Mouse (Mus musculus) liver, embryonic 15.5 days (tissue): ENCODE measurements around the gene Palm2. TPM values are rescaled to one million over a fixed set of nuclear protein-coding genes. Genes with fewer than 3 reads are reported as not detected.

Experiments used
- ATAC-seq: fragments of 200-750 bp; cut with Nextera tagmentation; 2 replicates; pipeline ENCODE4 v1.8.0; 2017; ENCODE audit warnings: moderate number of reproducible peaks, mild to moderate bottlenecking, moderate library complexity; ENCODE audit not compliant: insufficient read depth
- H3K27ac ChIP-seq: fragments of 300-500 bp; sonication (generic); replicated peaks from 2 replicates; pipeline ENCODE4 v1.5.1; 2015; ENCODE audit warnings: mild to moderate bottlenecking, inconsistent platforms
- H3K27me3 ChIP-seq: fragments of 300-500 bp; sonication (generic); 2 replicates; pipeline ENCODE4 v1.6.1; 2015; ENCODE audit warnings: mild to moderate bottlenecking, inconsistent platforms
- H3K36me3 ChIP-seq: fragments of 300-500 bp; sonication (generic); replicated peaks from 2 replicates; pipeline ENCODE4 v1.6.1; 2015; ENCODE audit warnings: moderate library complexity, mild to moderate bottlenecking, inconsistent platforms
- H3K4me1 ChIP-seq: fragments of 300-500 bp; sonication (generic); replicated peaks from 2 replicates; pipeline ENCODE4 v1.6.1; 2015; ENCODE audit warnings: inconsistent platforms
- H3K4me2 ChIP-seq: fragments of 300-500 bp; sonication (generic); 2 replicates; pipeline ENCODE4 v1.6.1; 2015; ENCODE audit warnings: moderate library complexity, mild to moderate bottlenecking, inconsistent platforms
- H3K4me3 ChIP-seq: fragments of 300-500 bp; sonication (generic); replicated peaks from 2 replicates; pipeline ENCODE4 v1.5.1; 2015; ENCODE audit warnings: mild to moderate bottlenecking, inconsistent platforms
- H3K9ac ChIP-seq: fragments of 300-500 bp; sonication (generic); 2 replicates; pipeline ENCODE4 v1.6.1; 2015; ENCODE audit warnings: moderate library complexity, mild to moderate bottlenecking, inconsistent platforms
- H3K9me3 ChIP-seq: fragments of 300-500 bp; sonication (generic); replicated peaks from 2 replicates; pipeline ENCODE4 v1.6.1; 2016; ENCODE audit warnings: inconsistent platforms
- WGBS: fragments of 180-500 bp; shearing (Covaris S2); methylation state at CpG from one replicate; pipeline ENCODE4 v1.1.7; 2015; ENCODE audit warnings: mixed read lengths; ENCODE audit not compliant: insufficient replicate concordance; 5-methylcytosine and 5-hydroxymethylcytosine counted together
- polyA plus RNA-seq: library from polyadenylated mRNA; unstranded; fragments of >200 nt; fragmentation: Nextera tagmentation; extraction: Ambion mirVana; gene quantifications from 2 replicates; pipeline ENCODE4 v1.2.1, GENCODE M21; 2015

Gene Palm2
- polyA plus RNA-seq, 1 experiment from 2014 or later = 0.16 TPM

- Histone ChIP-seq H3K4me2 (no peak overlapping the region), H3K27me3 (no peaks in the 10 kb centered on the region), H3K9ac (no peak overlapping the region), H3K9me3 (no peaks in the 10 kb centered on the region), H3K36me3 (no peaks in the 10 kb centered on the region), H3K27ac (no peak overlapping the region), H3K4me3 (no peak overlapping the region), H3K4me1 (no peaks in the 10 kb centered on the region)
- WGBS = 59% methylated on average over 12 of the region's 12 CpGs
- ATAC-seq = no peak
Measured at GRCm38 (mm10) chr4:57684676-57685215, 250.7 kb downstream of the Palm2 start.

- no peak overlapping the region for H3K27ac ChIP-seq
- no peaks in the 10 kb centered on the region for H3K27me3 ChIP-seq
- no peak overlapping the region for H3K4me2 ChIP-seq
- no peaks in the 10 kb centered on the region for H3K9me3 ChIP-seq
- H3K4me1 ChIP-seq = no peaks in the 10 kb centered on the region
- 61% methylated on average over 3 of the region's 3 CpGs for WGBS
- ATAC-seq = no peak
- no peak overlapping the region for H3K4me3 ChIP-seq
- no peak overlapping the region for H3K9ac ChIP-seq
- H3K36me3 ChIP-seq = no peaks in the 10 kb centered on the region
Measured at GRCm38 (mm10) chr4:57686736-57687135, 252.7 kb downstream of the Palm2 start.

DNA sequence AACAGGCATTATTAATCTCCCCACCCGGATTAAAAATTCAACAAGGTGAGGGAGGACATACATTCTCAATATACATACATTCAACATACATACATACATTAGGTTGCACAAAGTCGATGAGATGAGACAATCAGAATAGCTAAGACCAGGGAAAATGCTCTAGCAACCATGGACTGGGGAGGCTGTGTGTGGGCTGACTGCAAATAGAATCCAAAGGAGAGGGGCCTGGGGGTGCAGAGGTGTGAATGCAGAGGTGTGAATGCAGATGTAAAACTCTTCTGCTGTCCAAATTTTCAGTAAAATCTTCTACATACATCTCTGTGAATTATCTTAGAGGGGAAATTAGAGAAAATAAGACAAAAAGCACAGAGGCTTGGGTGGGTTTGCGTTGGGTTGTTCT is 253.5 kb downstream of the Palm2 start:
- no peak overlapping the region for H3K27ac ChIP-seq
- ATAC-seq = no peak
- no peaks in the 10 kb centered on the region for H3K4me1 ChIP-seq
- H3K27me3 ChIP-seq = no peaks in the 10 kb centered on the region
- no peak overlapping the region for H3K4me3 ChIP-seq
- no peaks in the 10 kb centered on the region for H3K36me3 ChIP-seq
- 57% methylated on average over 3 of the region's 3 CpGs for WGBS
- no peaks in the 10 kb centered on the region for H3K9me3 ChIP-seq
- no peak overlapping the region for H3K4me2 ChIP-seq
- no peak overlapping the region for H3K9ac ChIP-seq

- no peak overlapping the region for H3K4me3 ChIP-seq
- H3K27ac ChIP-seq = no peak overlapping the region
- ATAC-seq = no peak
- no peak overlapping the region for H3K4me2 ChIP-seq
- no peaks in the 10 kb centered on the region for H3K4me1 ChIP-seq
- no peaks in the 10 kb centered on the region for H3K9me3 ChIP-seq
- H3K36me3 ChIP-seq = no peaks in the 10 kb centered on the region
- H3K27me3 ChIP-seq = no peaks in the 10 kb centered on the region
- 55% methylated on average over 9 of the region's 9 CpGs for WGBS
- H3K9ac ChIP-seq = no peak overlapping the region
Measured at GRCm38 (mm10) chr4:57688131-57688530, 254.1 kb downstream of the Palm2 start.

- no peaks in the 10 kb centered on the region for H3K36me3 ChIP-seq
- no peak overlapping the region for H3K9ac ChIP-seq
- 56% methylated on average over 6 of the region's 6 CpGs for WGBS
- H3K27me3 ChIP-seq = no peaks in the 10 kb centered on the region
- H3K4me2 ChIP-seq = no peak overlapping the region
- H3K4me3 ChIP-seq = no peak overlapping the region
- H3K4me1 ChIP-seq = no peaks in the 10 kb centered on the region
- H3K27ac ChIP-seq = no peak overlapping the region
- no peaks in the 10 kb centered on the region for H3K9me3 ChIP-seq
- no peak for ATAC-seq
Measured at GRCm38 (mm10) chr4:57690001-57690400, 256.0 kb downstream of the Palm2 start.

- no peak overlapping the region for H3K4me3 ChIP-seq
- no peaks in the 10 kb centered on the region for H3K4me1 ChIP-seq
- 38% methylated on average over 1 of the region's 1 CpGs for WGBS
- no peaks in the 10 kb centered on the region for H3K27me3 ChIP-seq
- no peak overlapping the region for H3K4me2 ChIP-seq
- no peak overlapping the region for H3K9ac ChIP-seq
- H3K9me3 ChIP-seq = no peaks in the 10 kb centered on the region
- no peaks in the 10 kb centered on the region for H3K36me3 ChIP-seq
- H3K27ac ChIP-seq = no peak overlapping the region
- ATAC-seq = no peak
Measured at GRCm38 (mm10) chr4:57690805-57691204, 256.8 kb downstream of the Palm2 start.

GRCm38 (mm10) chr4:57694356-57695136 is 260.5 kb downstream of the Palm2 start:
- Histone ChIP-seq H3K9me3 (no peaks in the 10 kb centered on the region), H3K4me2 (no peak overlapping the region), H3K36me3 (no peaks in the 10 kb centered on the region), H3K4me3 (no peak overlapping the region), H3K27me3 (no peaks in the 10 kb centered on the region), H3K9ac (no peak overlapping the region), H3K4me1 (no peaks in the 10 kb centered on the region), H3K27ac (no peak overlapping the region)
- no peak for ATAC-seq
- WGBS = 54% methylated on average over 5 of the region's 5 CpGs

- no peaks in the 10 kb centered on the region for H3K9me3 ChIP-seq
- no peaks in the 10 kb centered on the region for H3K4me1 ChIP-seq
- H3K4me2 ChIP-seq = no peak overlapping the region
- H3K4me3 ChIP-seq = no peak overlapping the region
- no peak overlapping the region for H3K27ac ChIP-seq
- H3K27me3 ChIP-seq = no peaks in the 10 kb centered on the region
- H3K9ac ChIP-seq = no peak overlapping the region
- H3K36me3 ChIP-seq = no peaks in the 10 kb centered on the region
- WGBS = 76% methylated on average over 11 of the region's 11 CpGs
- no peak for ATAC-seq
Measured at GRCm38 (mm10) chr4:57696955-57697354, 262.9 kb downstream of the Palm2 start.

DNA sequence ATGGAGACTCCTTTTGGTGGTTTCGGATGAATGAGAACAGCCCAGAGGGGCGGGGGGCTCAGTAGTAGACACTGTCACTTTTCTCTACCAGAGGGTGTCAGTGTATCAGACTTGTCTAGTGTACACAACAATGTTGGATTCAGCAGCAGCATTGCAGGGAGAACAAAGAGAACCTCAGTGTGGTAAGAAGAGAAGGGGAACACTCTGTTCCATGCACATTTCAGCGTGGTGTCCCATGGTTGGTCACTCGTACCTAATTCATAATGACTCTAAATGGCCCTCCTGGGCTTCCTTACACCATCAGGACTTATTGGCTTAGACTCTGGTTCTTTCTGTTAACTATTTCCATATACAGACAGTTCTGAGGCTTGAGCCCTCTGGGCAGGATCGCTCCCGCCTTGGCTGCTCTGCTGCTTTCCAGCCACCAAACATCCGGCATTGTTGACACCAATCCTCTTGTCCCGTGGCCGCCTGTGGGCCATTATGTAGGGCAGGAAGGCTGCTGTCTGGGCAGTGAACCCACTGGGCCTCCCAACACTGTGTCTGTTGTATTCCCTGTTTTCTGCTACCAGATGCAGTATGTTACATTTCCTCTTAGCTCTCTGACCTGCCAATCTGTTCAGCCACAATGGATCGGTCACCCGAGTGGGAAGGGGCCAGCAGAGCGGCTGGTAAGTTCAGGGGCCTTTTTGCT is 264.0 kb downstream of the Palm2 start:
- H3K9ac ChIP-seq = no peak overlapping the region
- no peaks in the 10 kb centered on the region for H3K4me1 ChIP-seq
- no peaks in the 10 kb centered on the region for H3K9me3 ChIP-seq
- ATAC-seq = no peak
- H3K27ac ChIP-seq = no peak overlapping the region
- no peak overlapping the region for H3K4me3 ChIP-seq
- whole genome bisulfite sequencing = 67% methylated on average over 12 of the region's 12 CpGs
- H3K4me2 ChIP-seq = no peak overlapping the region
- no peaks in the 10 kb centered on the region for H3K27me3 ChIP-seq
- H3K36me3 ChIP-seq = no peaks in the 10 kb centered on the region

DNA sequence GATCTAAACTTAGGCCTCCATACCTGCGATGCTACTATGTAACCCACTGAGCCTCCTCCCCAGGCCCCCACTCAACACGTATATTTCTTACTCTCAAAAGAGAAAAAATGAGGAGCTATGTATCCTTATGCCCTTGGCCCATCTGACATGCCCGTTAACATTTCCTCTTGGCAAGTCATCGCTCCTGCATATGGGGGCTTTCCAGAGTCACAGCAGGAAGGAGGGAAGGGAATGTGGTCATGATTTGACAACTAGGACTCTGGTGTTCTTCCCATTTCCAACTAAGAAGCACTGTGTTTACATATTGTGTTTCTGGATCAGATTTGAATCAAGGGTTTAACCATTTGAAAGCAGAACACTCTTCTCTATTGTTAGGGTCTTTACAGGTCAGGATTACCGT is 267.5 kb downstream of the Palm2 start:
- 61% methylated on average over 5 of the region's 5 CpGs for WGBS
- no peaks in the 10 kb centered on the region for H3K27me3 ChIP-seq
- no peaks in the 10 kb centered on the region for H3K36me3 ChIP-seq
- no peak overlapping the region for H3K4me3 ChIP-seq
- no peaks in the 10 kb centered on the region for H3K4me1 ChIP-seq
- no peak overlapping the region for H3K27ac ChIP-seq
- ATAC-seq = no peak
- H3K4me2 ChIP-seq = no peak overlapping the region
- H3K9ac ChIP-seq = no peak overlapping the region
- H3K9me3 ChIP-seq = no peaks in the 10 kb centered on the region

DNA sequence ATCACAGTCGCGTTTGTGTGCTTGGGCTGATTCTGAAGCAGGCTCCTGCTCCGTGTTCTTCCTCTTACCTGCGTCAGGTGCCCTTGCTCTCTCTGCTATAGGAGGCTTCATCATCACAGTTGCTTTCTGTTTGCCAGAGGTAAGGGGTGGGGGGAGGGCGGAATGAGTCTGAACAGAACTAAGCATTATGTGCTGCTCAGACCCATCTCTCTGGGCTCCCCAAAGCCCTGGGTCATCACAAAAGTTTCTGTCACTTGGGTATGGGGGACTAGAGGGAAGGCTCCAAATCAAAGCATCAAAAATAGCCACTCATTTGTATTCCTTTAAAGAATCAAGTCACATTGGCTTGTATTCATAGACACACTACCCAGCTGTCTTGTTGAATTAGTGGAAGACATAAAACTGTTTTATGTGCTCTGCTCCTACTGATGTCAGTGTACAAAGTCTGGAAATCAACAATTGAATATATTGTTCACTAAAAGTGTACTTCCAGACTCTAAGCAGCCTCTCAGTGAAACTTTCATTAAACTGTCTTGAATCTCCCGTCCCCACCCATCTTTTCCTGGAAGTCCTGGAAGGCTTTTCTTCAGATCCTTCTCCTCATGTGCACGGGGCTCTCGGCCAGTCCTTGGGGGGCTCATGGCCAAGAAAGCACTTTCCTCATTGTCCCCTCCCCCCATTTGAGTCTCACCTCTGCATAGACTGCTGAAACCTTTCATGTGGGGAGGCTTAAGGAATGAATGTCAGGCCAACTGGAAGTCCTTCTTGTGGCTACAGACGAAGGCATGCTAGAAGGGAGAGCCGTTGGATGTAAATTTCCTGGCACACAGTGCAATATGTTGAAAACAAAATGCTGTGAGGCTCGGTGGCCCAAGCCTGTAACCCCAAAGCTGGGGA is 269.8 kb downstream of the Palm2 start:
- no peak for ATAC-seq
- H3K4me3 ChIP-seq = no peak overlapping the region
- no peaks in the 10 kb centered on the region for H3K9me3 ChIP-seq
- no peaks in the 10 kb centered on the region for H3K4me1 ChIP-seq
- H3K4me2 ChIP-seq = no peak overlapping the region
- H3K27me3 ChIP-seq = no peaks in the 10 kb centered on the region
- WGBS = 62% methylated on average over 11 of the region's 11 CpGs
- H3K36me3 ChIP-seq = no peaks in the 10 kb centered on the region
- no peak overlapping the region for H3K27ac ChIP-seq
- H3K9ac ChIP-seq = no peak overlapping the region
